Mouse (Mus musculus) heart, adult 18-20 months (tissue): Measurements from ENCODE around the gene Itk. TPM values are rescaled to one million over a fixed set of nuclear protein-coding genes. Genes with fewer than 3 reads are reported as not detected.

ENCODE experiments used
- DNase-seq, 2 experiments: peaks; one replicate each; pipeline ENCODE4 v3.0.0; 2021 to 2022; ENCODE audit warnings: mixed read lengths in 1 of 2
- total RNA-seq, 2 experiments: library from RNA; stranded (reverse); gene quantifications; 2 replicates each; pipeline ENCODE4 v1.2.3; 2021

Gene Itk
- total RNA-seq, 2 experiments from 2014 or later = 0.20 to 2.9 TPM

- no peak for DNase-seq
Observed at GRCm38 (mm10) chr11:46392890-46393289, 3.6 kb upstream of the Itk start.

- no peak for DNase-seq
Observed at GRCm38 (mm10) chr11:46390621-46391020, 1.3 kb upstream of the Itk start.

GRCm38 (mm10) chr11:46388438-46388837, 877 bp downstream of the Itk start:
- DNase-seq = no peak

- no peak for DNase-seq
Observed at GRCm38 (mm10) chr11:46387061-46387460, 2.3 kb downstream of the Itk start.

- DNase-seq = no peak
Observed at GRCm38 (mm10) chr11:46386556-46386955, 2.8 kb downstream of the Itk start.

GRCm38 (mm10) chr11:46384925-46385324, 4.4 kb downstream of the Itk start:
- no peak for DNase-seq

GRCm38 (mm10) chr11:46382466-46382865, 6.8 kb downstream of the Itk start:
- DNase-seq = no peak

- DNase-seq = no peak
Observed at GRCm38 (mm10) chr11:46380097-46380675, 9.1 kb downstream of the Itk start.

- DNase-seq = no peak
Observed at GRCm38 (mm10) chr11:46377819-46378782, 11.2 kb downstream of the Itk start.

- no peak for DNase-seq
Observed at GRCm38 (mm10) chr11:46377316-46377715, 12.0 kb downstream of the Itk start.

GRCm38 (mm10) chr11:46375015-46375414, 14.3 kb downstream of the Itk start:
- no peak for DNase-seq

- no peak for DNase-seq
Observed at GRCm38 (mm10) chr11:46373071-46374030, 16.0 kb downstream of the Itk start.

- no peak for DNase-seq
Observed at GRCm38 (mm10) chr11:46372331-46372953, 16.9 kb downstream of the Itk start.

- DNase-seq = no peak
Observed at GRCm38 (mm10) chr11:46371250-46371649, 18.1 kb downstream of the Itk start.

- DNase-seq = no peak
Observed at GRCm38 (mm10) chr11:46370457-46370856, 18.9 kb downstream of the Itk start.

- no peak for DNase-seq
Observed at GRCm38 (mm10) chr11:46366357-46366756, 23.0 kb downstream of the Itk start.

- DNase-seq = no peak
Observed at GRCm38 (mm10) chr11:46365744-46366143, 23.6 kb downstream of the Itk start.

- DNase-seq = no peak
Observed at GRCm38 (mm10) chr11:46363864-46364263, 25.5 kb downstream of the Itk start.

- no peak for DNase-seq
Observed at GRCm38 (mm10) chr11:46362061-46363022, 27.0 kb downstream of the Itk start.

- DNase-seq = no peak
Observed at GRCm38 (mm10) chr11:46360991-46361665, 28.2 kb downstream of the Itk start.
